Mouse (Mus musculus): ENCODE results near the gene Grip1. TPM values are rescaled to one million over a fixed set of nuclear protein-coding genes. Genes with fewer than 3 reads are reported as not detected.

Gene Grip1
- total RNA-seq (2023), result not detected

DNA sequence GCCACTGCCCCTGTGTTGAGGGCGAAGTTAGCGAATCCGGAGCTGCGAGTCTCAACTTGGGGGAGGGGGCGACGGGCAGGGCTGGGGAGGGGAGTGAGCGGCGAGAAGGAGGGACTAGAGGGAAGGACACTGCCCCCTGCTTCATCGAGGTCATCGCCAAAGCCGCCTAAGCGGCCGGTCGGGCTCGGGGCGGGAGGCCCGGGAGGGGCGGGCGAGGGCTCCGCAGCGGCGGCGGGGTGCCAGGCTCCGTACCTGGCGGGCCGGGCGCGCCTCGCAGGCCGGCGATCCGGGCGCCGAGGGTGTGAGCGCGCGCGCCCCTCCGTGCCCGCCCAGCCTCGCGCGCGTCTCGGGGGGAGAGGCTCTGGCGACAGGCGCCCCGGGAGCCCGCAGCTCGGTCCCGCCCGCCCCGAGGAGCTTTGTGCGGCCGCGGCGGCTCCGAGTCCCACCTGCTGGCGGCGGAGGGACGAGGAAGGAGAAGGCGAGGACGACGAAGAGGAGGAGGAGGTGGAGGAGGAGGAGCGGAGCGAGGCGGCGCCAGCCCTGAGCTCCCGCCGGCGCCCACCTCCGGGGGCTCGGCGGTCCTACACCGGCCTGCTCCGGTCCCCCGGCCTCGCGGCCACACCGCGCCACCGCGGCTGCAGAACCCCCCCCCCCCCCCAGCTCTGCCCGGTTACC is at the start of gene Grip1:
Gene Grip1 (plus strand): TSS at position 400 of the 675 bp plus-strand sequence.

DNA sequence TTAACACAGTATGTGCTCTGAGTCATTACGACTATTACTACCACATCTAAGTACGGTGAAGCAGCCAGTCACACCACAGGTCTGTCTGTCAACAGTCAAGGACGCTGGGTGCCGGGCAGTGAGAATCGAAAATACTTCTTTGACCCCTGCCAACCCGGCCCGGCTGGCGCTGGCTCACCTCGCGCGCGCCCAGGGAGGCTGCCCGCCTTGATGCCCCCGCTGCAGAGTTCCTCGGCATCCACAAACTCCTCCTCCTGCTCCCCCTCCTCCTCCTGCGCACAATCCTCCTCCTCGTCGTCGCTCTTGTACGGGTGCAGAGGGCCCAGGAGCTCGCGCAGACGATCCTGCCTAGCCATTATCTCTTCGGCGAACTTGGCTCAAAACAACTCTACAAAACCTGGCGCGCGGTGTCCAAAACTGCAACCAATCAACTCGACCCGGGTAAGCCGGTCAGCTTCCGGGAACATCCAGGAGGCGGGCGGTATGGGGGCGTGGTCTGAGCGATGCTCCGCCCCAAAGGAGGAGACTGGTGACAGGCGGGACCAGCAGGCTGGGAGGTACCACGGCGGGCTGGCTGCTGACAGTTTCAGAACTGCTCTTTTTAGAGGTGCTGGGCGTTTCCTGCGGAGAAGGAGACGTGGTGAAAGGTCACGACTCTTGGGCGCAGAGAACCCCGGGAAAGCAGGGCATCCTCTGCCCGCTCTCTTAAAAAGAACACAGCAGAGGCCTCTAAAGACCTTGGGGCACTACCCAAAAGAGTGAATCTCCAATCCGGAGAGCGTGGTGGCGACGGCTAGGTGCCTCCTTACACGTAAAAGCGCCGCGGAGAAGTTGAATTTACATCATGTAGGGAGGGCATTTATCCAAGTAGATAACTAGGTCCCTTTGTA is 659.1 kb downstream of the Grip1 start, which contains the start of gene Helb:
Gene Helb (minus strand): TSS at position 481 of the 890 bp plus-strand sequence.

Other genes with a start within 250 kb of the Grip1 start
- 100 to 1,000 TPM in 1 of 2 experiments, 10 to 100 TPM in 1; 96.9 to 108 TPM for gene Cand1, start 213.8 kb upstream of the Grip1 start, total RNA-seq (2023)

Measured in T-cell, adult 66 days (primary cell).